Mouse (Mus musculus) heart, embryonic 14.5 days (tissue): ENCODE measurements around the gene Cxcl16. TPM values are rescaled to one million over a fixed set of nuclear protein-coding genes. Genes with fewer than 3 reads are reported as not detected.
"Not testable (repeated sequence)": the region's sequence is repeated elsewhere in the genome, so short reads cannot be mapped to it uniquely, and the experiment has no call there.

Source experiments
- ATAC-seq: fragments of 200-750 bp; cut with Nextera tagmentation; 2 replicates; pipeline ENCODE4 v1.8.0; 2017; ENCODE audit warnings: low read depth, moderate TSS enrichment; ENCODE audit not compliant: insufficient number of reproducible peaks, insufficient read depth, low FRiP score
- H3K27ac ChIP-seq, 2 experiments: fragments of 200-500 bp in 1 of 2; fragments of 300-500 bp in 1 of 2; sonication (generic) in 1 of 2; replicated peaks in 1 of 2; 2 replicates each; pipeline ENCODE4 v1.5.1; 2012 to 2014; ENCODE audit warnings: low read depth in 2 of 2, low read length in 2 of 2, control low read depth in 1 of 2, mild to moderate bottlenecking in 1 of 2, mixed read lengths in 1 of 2; ENCODE audit not compliant: control insufficient read depth in 1 of 2, insufficient read depth in 1 of 2
- H3K27me3 ChIP-seq: fragments of 300-500 bp; sonication (generic); 2 replicates; pipeline ENCODE4 v1.6.1; 2014; ENCODE audit warnings: mild to moderate bottlenecking, low read length, control low read depth; ENCODE audit not compliant: control insufficient read depth, insufficient read depth
- H3K36me3 ChIP-seq: fragments of 300-500 bp; sonication (generic); 2 replicates; pipeline ENCODE4 v1.6.1; 2014; ENCODE audit warnings: mild to moderate bottlenecking, control low read depth, low read length, mixed read lengths; ENCODE audit not compliant: control insufficient read depth, insufficient read depth
- H3K4me1 ChIP-seq, 2 experiments: fragments of 200-500 bp in 1 of 2; fragments of 300-500 bp in 1 of 2; sonication (generic) in 1 of 2; 2 replicates each; pipeline ENCODE4 v1.6.1; 2012 to 2014; ENCODE audit warnings: low read length in 2 of 2, control low read depth in 1 of 2, mixed read lengths in 1 of 2; ENCODE audit not compliant: control insufficient read depth in 2 of 2, insufficient read depth in 2 of 2
- H3K4me2 ChIP-seq: fragments of 300-500 bp; sonication (generic); 2 replicates; pipeline ENCODE4 v1.6.1; 2014; ENCODE audit warnings: mild to moderate bottlenecking, low read length
- H3K4me3 ChIP-seq, 2 experiments: fragments of 200-500 bp in 1 of 2; fragments of 300-500 bp in 1 of 2; sonication (generic) in 1 of 2; 2 replicates each; pipeline ENCODE4 v1.5.1; 2012 to 2014; ENCODE audit warnings: low read length in 2 of 2, mild to moderate bottlenecking in 2 of 2, control low read depth in 1 of 2, low read depth in 1 of 2, moderate library complexity in 1 of 2; ENCODE audit not compliant: control insufficient read depth in 1 of 2, insufficient read depth in 1 of 2
- H3K9ac ChIP-seq: fragments of 300-500 bp; sonication (generic); 2 replicates; pipeline ENCODE4 v1.6.1; 2014; ENCODE audit warnings: mild to moderate bottlenecking, low read length
- H3K9me3 ChIP-seq: fragments of 300-500 bp; sonication (generic); 2 replicates; pipeline ENCODE4 v1.6.1; 2016; ENCODE audit warnings: low read length, control low read depth; ENCODE audit not compliant: control insufficient read depth
- WGBS: fragments of 180-500 bp; shearing (Covaris S2); extraction: QIAGEN DNeasy Blood & Tissue Kit; methylation state at CpG from one replicate; pipeline ENCODE4 v1.1.7; 2014; 5-methylcytosine and 5-hydroxymethylcytosine counted together
- polyA plus RNA-seq: library from polyadenylated mRNA; unstranded; fragments of >200 nt; fragmentation: Nextera tagmentation; extraction: Ambion mirVana; gene quantifications from 2 replicates; pipeline ENCODE4 v1.2.1, GENCODE M21; 2014

Gene Cxcl16
- polyA plus RNA-seq, 1 experiment from 2014 or later, result 9.4 TPM

DNA sequence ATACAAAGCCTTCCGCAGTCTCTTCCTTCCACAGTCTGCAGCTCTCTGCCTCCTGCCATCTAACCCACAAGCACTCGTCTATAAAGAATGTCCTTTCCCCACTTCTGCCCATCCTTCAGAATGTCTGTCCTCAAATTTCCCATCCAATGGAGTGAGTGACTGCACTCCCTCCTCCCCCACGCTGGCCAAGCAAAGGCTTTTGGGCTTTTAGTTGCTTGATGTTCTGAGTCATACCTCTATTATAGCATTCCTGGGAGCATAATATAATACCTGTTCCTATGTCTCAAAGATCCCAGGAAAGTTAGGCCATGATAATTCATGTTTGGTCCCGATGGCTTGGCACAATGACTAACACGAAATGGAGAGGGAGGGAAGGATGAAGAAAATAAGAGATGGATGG, 28.2 kb downstream of the Cxcl16 start:
- Histone ChIP-seq H3K4me3 (peak overlapping the region; percentile 69 to 78; a peak in 3 of 4 replicates), H3K4me2 (peak overlapping the region; percentile 93), H3K9me3 (no peaks in the 10 kb centered on the region), H3K36me3 (peaks cover 8% of the 10 kb centered on the region), H3K9ac (peak overlapping the region; percentile 41; the same call in 1 of the 2 replicates), H3K4me1 (peaks cover 6 to 7% of the 10 kb centered on the region in 2 experiments; a peak in 2 of 4 replicates), H3K27ac (peak overlapping the region in 1 of 2 experiments; percentile 61; a peak in 1 of 4 replicates), H3K27me3 (no peaks in the 10 kb centered on the region)
- no peak for ATAC-seq
- WGBS, result 29% methylated on average over 5 of the region's 5 CpGs

DNA sequence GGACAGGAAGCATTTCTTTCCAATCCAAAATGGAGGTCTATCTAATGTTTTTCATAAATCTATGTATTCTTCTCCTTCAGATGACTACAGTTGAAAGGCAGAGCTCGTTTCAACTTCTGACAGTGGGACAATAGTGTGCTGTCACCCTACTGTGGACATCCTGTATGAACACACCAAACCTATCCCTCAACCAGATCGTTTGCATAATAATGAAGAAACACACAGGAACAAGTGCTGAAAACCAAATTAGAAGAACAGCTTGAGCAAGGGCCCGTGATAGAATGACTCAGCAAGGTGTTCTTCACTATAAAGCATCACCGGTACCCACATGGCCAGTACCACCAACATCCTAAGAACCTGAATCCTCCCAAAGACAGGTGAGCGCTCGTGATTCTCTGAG, 33.2 kb downstream of the Cxcl16 start:
- not testable (repeated sequence) for H3K36me3 ChIP-seq, ATAC-seq, H3K4me2 ChIP-seq, H3K9me3 ChIP-seq, H3K27ac ChIP-seq, H3K4me1 ChIP-seq, H3K4me3 ChIP-seq, H3K9ac ChIP-seq, H3K27me3 ChIP-seq
- 74% methylated on average over 6 of the region's 6 CpGs for WGBS

DNA sequence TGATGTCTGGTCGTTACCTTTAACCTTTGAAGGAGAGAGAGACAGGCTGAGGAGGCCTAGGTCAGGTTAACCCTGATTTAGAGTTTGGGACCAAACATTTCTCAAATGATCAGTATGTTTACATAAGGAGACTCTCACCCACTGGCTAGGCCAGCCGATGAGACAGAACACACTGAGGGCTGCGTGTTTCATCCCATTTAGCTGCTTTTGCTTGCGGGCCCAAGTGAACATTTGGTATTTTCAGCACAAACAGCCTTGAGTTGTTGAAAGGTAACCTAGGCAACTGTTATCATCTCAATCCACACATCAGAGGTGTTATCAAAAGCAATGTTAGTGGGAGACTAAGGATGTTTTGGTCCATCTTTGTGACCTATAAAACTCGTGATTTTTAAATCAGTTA, 40.3 kb downstream of the Cxcl16 start:
- H3K4me1 ChIP-seq, result no peaks in the 10 kb centered on the region
- no peaks in the 10 kb centered on the region for H3K27me3 ChIP-seq
- no peak for ATAC-seq
- H3K27ac ChIP-seq, result no peak overlapping the region
- no peak overlapping the region for H3K9ac ChIP-seq
- no peak overlapping the region for H3K4me2 ChIP-seq
- H3K4me3 ChIP-seq, result no peak overlapping the region
- H3K9me3 ChIP-seq, result no peaks in the 10 kb centered on the region
- no peaks in the 10 kb centered on the region for H3K36me3 ChIP-seq
- WGBS, result 34% methylated on average over 5 of the region's 5 CpGs

DNA sequence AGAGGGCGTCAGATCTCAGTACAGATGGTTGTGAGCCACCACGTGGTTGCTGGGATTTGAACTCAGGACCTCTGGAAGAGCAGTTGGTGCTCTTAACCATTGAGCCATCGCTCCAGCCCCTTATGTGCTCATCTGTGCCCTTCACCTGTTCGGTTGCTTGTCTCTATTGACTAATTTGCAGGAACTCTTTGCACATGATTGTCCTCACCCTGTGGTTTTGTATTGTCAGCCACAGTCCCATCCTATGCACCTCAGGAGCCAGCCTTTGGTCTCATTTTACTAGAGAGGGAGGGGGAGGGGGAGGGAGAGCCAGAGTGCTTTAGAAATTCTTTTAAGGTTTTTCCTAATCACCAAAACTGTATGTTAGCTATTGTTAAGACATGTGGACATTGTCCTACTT, 41.6 kb downstream of the Cxcl16 start:
- Histone ChIP-seq H3K27ac (no peak overlapping the region), H3K9ac (no peak overlapping the region), H3K9me3 (no peaks in the 10 kb centered on the region), H3K4me2 (no peak overlapping the region), H3K4me3 (no peak overlapping the region), H3K27me3 (no peaks in the 10 kb centered on the region), H3K4me1 (no peaks in the 10 kb centered on the region), H3K36me3 (no peaks in the 10 kb centered on the region)
- ATAC-seq, result no peak
- WGBS, result 57% methylated on average over 4 of the region's 4 CpGs

DNA sequence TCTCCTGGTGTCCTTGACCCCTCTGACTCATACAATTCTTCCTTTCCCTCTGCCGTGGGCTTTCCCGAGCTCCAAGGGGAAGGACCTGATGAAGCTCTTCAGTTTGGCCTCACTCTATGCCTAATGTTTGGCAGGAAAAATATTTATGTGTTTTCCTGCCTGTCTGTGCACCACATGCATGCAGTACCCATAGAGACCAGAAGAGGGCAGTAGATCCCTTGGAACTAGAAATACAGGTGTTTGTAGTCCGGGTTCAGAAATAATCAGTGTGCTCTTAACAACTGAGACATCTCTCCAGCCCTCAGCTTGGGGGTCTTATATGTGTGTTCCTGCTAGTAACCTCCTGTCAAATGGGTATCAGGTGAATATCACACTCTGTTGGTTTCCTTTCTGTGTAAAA, 45.8 kb downstream of the Cxcl16 start:
- no peak for ATAC-seq
- H3K4me3 ChIP-seq, result no peak overlapping the region
- no peak overlapping the region for H3K27ac ChIP-seq
- no peaks in the 10 kb centered on the region for H3K36me3 ChIP-seq
- H3K4me2 ChIP-seq, result no peak overlapping the region
- H3K27me3 ChIP-seq, result no peaks in the 10 kb centered on the region
- 6% methylated on average over 3 of the region's 3 CpGs for WGBS
- H3K9me3 ChIP-seq, result no peaks in the 10 kb centered on the region
- H3K9ac ChIP-seq, result no peak overlapping the region
- H3K4me1 ChIP-seq, result peaks cover 0 to 4% of the 10 kb centered on the region in 2 experiments; a peak in 2 of 4 replicates

DNA sequence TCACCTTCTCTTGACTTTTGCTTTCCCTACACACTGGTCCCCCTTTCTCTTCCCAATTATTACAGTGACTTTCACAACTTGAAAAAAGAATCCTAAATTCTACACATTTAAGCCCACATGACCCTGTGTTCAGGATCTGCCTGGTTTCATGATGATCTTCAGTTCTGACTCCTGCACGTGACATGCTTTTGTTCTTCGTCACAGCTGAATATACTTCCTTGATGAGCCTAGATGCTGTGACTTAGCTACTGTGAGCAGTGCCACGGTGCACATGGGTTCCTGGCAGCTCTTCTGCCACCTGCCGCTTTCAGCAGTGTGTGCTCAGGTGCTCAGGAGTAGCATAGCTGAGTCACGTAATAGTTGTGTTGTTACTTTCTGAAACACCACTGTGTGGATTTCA, 47.2 kb downstream of the Cxcl16 start:
- no peak overlapping the region for H3K4me3 ChIP-seq
- H3K4me2 ChIP-seq, result no peak overlapping the region
- no peak overlapping the region for H3K27ac ChIP-seq
- no peaks in the 10 kb centered on the region for H3K9me3 ChIP-seq
- WGBS, result 74% methylated on average over 5 of the region's 5 CpGs
- no peak overlapping the region for H3K9ac ChIP-seq
- no peaks in the 10 kb centered on the region for H3K36me3 ChIP-seq
- H3K27me3 ChIP-seq, result no peaks in the 10 kb centered on the region
- peaks cover 2 to 12% of the 10 kb centered on the region in 2 experiments; a peak in 3 of 4 replicates for H3K4me1 ChIP-seq
- no peak for ATAC-seq

DNA sequence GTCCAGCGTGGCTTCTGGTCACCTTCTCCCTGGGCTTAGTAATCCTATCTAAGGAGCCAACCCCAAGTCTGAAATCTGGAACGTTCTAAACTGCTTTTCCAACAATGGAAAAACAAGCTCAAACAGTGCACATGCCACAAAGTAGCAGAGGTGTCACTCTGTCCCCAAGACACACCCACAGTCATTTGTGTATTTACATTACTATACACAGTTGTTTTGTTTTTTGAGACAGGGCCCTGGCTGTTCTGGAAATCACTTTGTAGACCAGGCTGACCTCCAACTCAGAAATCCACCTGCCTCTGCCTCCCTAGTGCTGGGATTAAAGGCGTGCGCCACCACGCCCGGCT, 49.5 kb downstream of the Cxcl16 start:
- peaks cover 2 to 12% of the 10 kb centered on the region in 2 experiments; a peak in 3 of 4 replicates for H3K4me1 ChIP-seq
- H3K36me3 ChIP-seq, result peaks cover 5% of the 10 kb centered on the region
- H3K4me3 ChIP-seq, result peak overlapping the region; percentile 90 to 98
- 57% methylated on average over 6 of the region's 6 CpGs for WGBS
- no peaks in the 10 kb centered on the region for H3K27me3 ChIP-seq
- no peaks in the 10 kb centered on the region for H3K9me3 ChIP-seq
- no peak for ATAC-seq
- peak overlapping the region; percentile 2 to 65; a peak in 3 of 4 replicates for H3K27ac ChIP-seq
- H3K9ac ChIP-seq, result peak overlapping the region; percentile 99
- peak overlapping the region; percentile 83 for H3K4me2 ChIP-seq

DNA sequence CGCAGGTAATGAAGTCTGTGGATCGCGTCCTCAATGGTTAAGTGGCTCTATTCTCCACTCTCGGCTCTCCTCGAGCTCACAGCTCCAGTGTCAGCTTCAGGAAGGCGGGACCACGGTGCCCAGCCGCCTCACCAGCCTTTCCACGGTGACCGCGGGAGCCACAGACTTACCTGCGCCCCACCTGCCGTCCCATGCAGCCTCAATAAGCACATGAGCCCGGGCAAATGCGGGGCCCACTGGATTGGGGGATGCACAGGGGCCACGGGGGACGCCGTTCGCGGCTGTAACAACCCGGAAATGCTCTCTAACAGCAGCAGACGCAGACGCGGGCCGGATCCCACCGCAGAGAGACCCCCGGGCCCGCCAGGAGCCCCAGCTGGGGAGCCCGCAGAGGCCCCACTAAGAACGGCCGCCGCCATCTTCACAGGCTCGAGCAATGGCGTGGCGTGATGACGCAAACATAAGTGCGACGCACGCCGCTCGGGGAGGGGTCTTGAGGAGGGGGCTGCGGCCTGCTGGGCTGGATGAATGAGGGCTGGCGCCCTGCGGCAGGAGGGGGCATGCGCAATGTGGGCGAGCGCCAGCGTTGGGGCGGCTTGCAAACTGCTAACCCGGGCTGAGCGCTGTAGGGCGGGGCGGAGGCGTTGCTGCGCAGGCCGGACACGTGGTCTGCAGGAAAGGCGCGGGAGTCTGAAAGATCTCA, 50.0 kb downstream of the Cxcl16 start, which contains the start of gene Pelp1:
TSS of gene Pelp1 (minus strand) at position 438 of the 703 bp plus-strand sequence.
- Histone ChIP-seq H3K4me3 (peak within 1 kb of the TSS; percentile 90 to 98), H3K9me3 (no peaks in the 10 kb centered on the region), H3K4me2 (peak within 1 kb of the TSS; percentile 83), H3K4me1 (peaks cover 2 to 12% of the 10 kb centered on the region in 2 experiments; a peak in 3 of 4 replicates), H3K27me3 (no peaks in the 10 kb centered on the region), H3K36me3 (peaks cover 8% of the 10 kb centered on the region), H3K9ac (peak within 1 kb of the TSS; percentile 99), H3K27ac (peak within 1 kb of the TSS; percentile 2 to 65)
- ATAC-seq, result peak; percentile 94
- WGBS, result under 1% methylated on average over 59 of the region's 59 CpGs
